Mouse (Mus musculus): Measurements from ENCODE around the gene Rnpc3.

GRCm38 (mm10) chr3:113631611-113632010 lies 1.7 kb upstream of the Rnpc3 start:
- TF ChIP-seq CTCF (IDR thresholded peaks at IDR 0.05; ENCODE audit: borderline replicate concordance, control insufficient read depth, extremely low read depth, insufficient read depth, low read length, poor library complexity) (no peak), POLR2A (IDR thresholded peaks at IDR 0.05; ENCODE audit: control insufficient read depth, extremely low read depth, insufficient read depth, low read length, poor library complexity) (no peak)

Data from thymus, adult 2 months (tissue).